Mouse (Mus musculus) right cerebral cortex, postnatal 36 days (tissue): ENCODE results near the gene Ppp1r8.

Experiments
- DNase-seq, 2 experiments: peaks; one replicate each; pipeline ENCODE4 v3.0.0; 2022; ENCODE audit warnings: low spot score in 2 of 2, mixed read lengths in 1 of 2

Ppp1r8 gene

GRCm38 (mm10) chr4:132842970-132843704 lies at the start of gene Ppp1r8:
Gene Ppp1r8 (minus strand): TSS chr4:132843169.
- DNase-seq = peak; percentile 82 to 91

- no peak for DNase-seq
Measured at GRCm38 (mm10) chr4:132884844-132885374, 41.9 kb upstream of the Ppp1r8 start.

- peak; percentile 83 to 86 for DNase-seq
Measured at GRCm38 (mm10) chr4:132884064-132884843, 41.3 kb upstream of the Ppp1r8 start, which contains the start of gene Stx12. Gene Stx12 (minus strand): TSS chr4:132884509.

- DNase-seq = no peak
Measured at GRCm38 (mm10) chr4:132883561-132884063, 40.6 kb upstream of the Ppp1r8 start.

GRCm38 (mm10) chr4:132874363-132875097 lies 31.6 kb upstream of the Ppp1r8 start:
- no peak for DNase-seq

- no peak for DNase-seq
Measured at GRCm38 (mm10) chr4:132873481-132874362, 30.8 kb upstream of the Ppp1r8 start.

GRCm38 (mm10) chr4:132871116-132871515 lies 28.1 kb upstream of the Ppp1r8 start:
- no peak for DNase-seq

- no peak for DNase-seq
Measured at GRCm38 (mm10) chr4:132864856-132865255, 21.9 kb upstream of the Ppp1r8 start.

GRCm38 (mm10) chr4:132863012-132863411 lies 20.0 kb upstream of the Ppp1r8 start:
- no peak for DNase-seq

GRCm38 (mm10) chr4:132860880-132861279 lies 17.9 kb upstream of the Ppp1r8 start:
- no peak for DNase-seq

GRCm38 (mm10) chr4:132843705-132844071 lies 719 bp upstream of the Ppp1r8 start:
- DNase-seq = no peak

GRCm38 (mm10) chr4:132842281-132842906 lies 575 bp downstream of the Ppp1r8 start:
- peak in 1 of 2 experiments; percentile 8 for DNase-seq

GRCm38 (mm10) chr4:132841493-132841892 lies 1.5 kb downstream of the Ppp1r8 start:
- no peak for DNase-seq

GRCm38 (mm10) chr4:132823614-132824366 lies 19.2 kb downstream of the Ppp1r8 start:
- peak; percentile 35 for DNase-seq

GRCm38 (mm10) chr4:132818442-132818841 lies 24.5 kb downstream of the Ppp1r8 start:
- DNase-seq = no peak

GRCm38 (mm10) chr4:132816855-132817254 lies 26.1 kb downstream of the Ppp1r8 start:
- DNase-seq = no peak

GRCm38 (mm10) chr4:132816404-132816803 lies 26.6 kb downstream of the Ppp1r8 start:
- no peak for DNase-seq

- DNase-seq = peak; percentile 57 to 87
Measured at GRCm38 (mm10) chr4:132809621-132810020, 33.3 kb downstream of the Ppp1r8 start.
